Mouse (Mus musculus): ENCODE results near the gene Cep290. TPM values are rescaled to one million over a fixed set of nuclear protein-coding genes. Genes with fewer than 3 reads are reported as not detected.

Cep290 gene
- total RNA-seq, 4 experiments from 2014 or later, result 8.7 to 17.8 (median 11.3) TPM

GRCm38 (mm10) chr10:100590323-100590722 lies 103.0 kb downstream of the Cep290 start, which contains the start of the genes 4930430F08Rik and 1700017N19Rik:
Gene 4930430F08Rik, minus strand, starts transcription at chr10:100590423.
Gene 1700017N19Rik, plus strand, starts transcription at chr10:100590484.
- DNase-seq, result no peak

GRCm38 (mm10) chr10:100598339-100598738 lies 111.0 kb downstream of the Cep290 start:
- DNase-seq, result no peak

GRCm38 (mm10) chr10:100603511-100603910 lies 116.2 kb downstream of the Cep290 start:
- no peak for DNase-seq

- no peak for DNase-seq
Measured at GRCm38 (mm10) chr10:100604254-100604653, 116.9 kb downstream of the Cep290 start.

GRCm38 (mm10) chr10:100617233-100617903 lies 130.0 kb downstream of the Cep290 start:
- no peak for DNase-seq

GRCm38 (mm10) chr10:100619474-100619873 lies 132.1 kb downstream of the Cep290 start:
- DNase-seq, result no peak

- no peak for DNase-seq
Measured at GRCm38 (mm10) chr10:100620040-100620439, 132.7 kb downstream of the Cep290 start.

GRCm38 (mm10) chr10:100622494-100622893 lies 135.1 kb downstream of the Cep290 start:
- DNase-seq, result no peak

Other genes with a start within 250 kb of the Cep290 start
- not detected for gene Gm4301, start 151.9 kb upstream of the Cep290 start, total RNA-seq (2022)
- gene Gm4302, start 146.7 kb upstream of the Cep290 start, total RNA-seq (2022), result not detected
- gene Gm4303, start 141.6 kb upstream of the Cep290 start, total RNA-seq (2022), result not detected
- not detected for gene Gm4305, start 136.5 kb upstream of the Cep290 start, total RNA-seq (2022)
- gene Gm4307, start 126.2 kb upstream of the Cep290 start, total RNA-seq (2022), result not detected
- not detected for gene Gm4312, start 105.0 kb upstream of the Cep290 start, total RNA-seq (2022)
- gene Tmtc3, start 208 bp upstream of the Cep290 start, total RNA-seq (2022), result 10 to 100 TPM; 20.3 to 22.8 (median 21.0) TPM
- gene 4930430F08Rik, start 102.9 kb downstream of the Cep290 start, total RNA-seq (2022), result 10 to 100 TPM; 14.6 to 20.1 (median 15.4) TPM
- gene 1700017N19Rik, start 102.9 kb downstream of the Cep290 start, total RNA-seq (2022), result not detected

All from adrenal gland, adult 8-10 months (tissue).